Mouse (Mus musculus): ENCODE measurements around the gene Zfp330. TPM values are rescaled to one million over a fixed set of nuclear protein-coding genes. Genes with fewer than 3 reads are reported as not detected.

Zfp330 gene
- 18.6 and 20.2 TPM in 2 replicates for polyA plus RNA-seq (2015; fragmentation: Nextera tagmentation; extraction: Ambion mirVana)

DNA sequence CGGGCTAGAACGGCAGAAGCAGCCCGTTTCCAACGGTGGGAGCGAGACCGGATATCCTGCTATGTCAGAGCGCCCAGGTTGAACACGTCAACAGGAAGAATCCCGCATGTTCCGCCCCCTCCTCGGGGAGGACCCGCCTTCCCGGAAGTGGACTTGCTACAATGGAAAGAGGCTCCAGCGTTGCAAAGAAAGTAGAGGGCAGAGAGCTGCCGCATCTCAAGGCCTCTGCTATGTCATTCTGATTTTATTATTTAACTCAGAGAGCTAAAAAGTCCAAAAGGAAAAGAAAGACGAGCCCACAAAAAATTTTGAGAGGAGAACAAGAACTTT, at the start of gene Zfp330:
Zfp330 (minus strand) TSS at position 68 of the 330 bp plus-strand sequence.
- Histone ChIP-seq H3K9me3 (ENCODE audit: low read length) (no peaks in the 10 kb centered on the region), H3K4me1 (ENCODE audit: insufficient read depth) (peaks cover 10% of the 10 kb centered on the region), H3K4me2 (ENCODE audit: low read depth, low read length) (peak within 1 kb of the TSS; percentile 84), H3K27ac (ENCODE audit: low read depth) (peak within 1 kb of the TSS; percentile 91), H3K4me3 (ENCODE audit: low read depth, low read length) (peak within 1 kb of the TSS; percentile 92), H3K9ac (replicated peaks) (peak within 1 kb of the TSS; percentile 95), H3K27me3 (ENCODE audit: insufficient read depth, low read length) (no peaks in the 10 kb centered on the region), H3K36me3 (replicated peaks; ENCODE audit: insufficient read depth, low read length) (peaks cover 25% of the 10 kb centered on the region)
- DNase-seq (peak; percentile 92), ATAC-seq (peak; percentile 99)
- TF ChIP-seq EP300 (IDR thresholded peaks at IDR 0.05; ENCODE audit: low read depth) (no peak), CTCF (IDR thresholded peaks at IDR 0.05; ENCODE audit: low read depth) (no peak)
- under 1% methylated on average over 16 of the region's 16 CpGs for WGBS (ENCODE audit: insufficient replicate concordance)

DNA sequence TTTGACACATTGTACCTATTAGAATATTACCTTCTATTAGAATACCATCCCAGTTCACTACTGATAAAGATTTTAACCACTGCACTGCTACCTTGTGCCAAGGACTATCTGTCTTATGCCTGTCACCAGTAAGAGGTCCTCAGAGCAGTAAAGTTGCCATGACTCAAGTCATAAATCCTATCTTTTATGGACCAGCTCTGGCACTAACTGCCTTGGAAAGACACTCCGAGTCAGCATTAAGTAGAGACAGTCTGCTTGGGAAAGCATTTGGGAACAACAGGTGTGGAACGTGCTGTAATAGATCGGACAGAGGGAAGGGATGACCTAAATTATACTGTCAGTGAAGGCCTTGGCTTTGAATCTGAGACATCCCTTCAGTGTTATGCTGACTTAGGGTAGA, 4.0 kb upstream of the Zfp330 start:
- H3K36me3 ChIP-seq (replicated peaks; ENCODE audit: insufficient read depth, low read length): no peaks in the 10 kb centered on the region
- no peaks in the 10 kb centered on the region for H3K9me3 ChIP-seq (ENCODE audit: low read length)
- ATAC-seq (no peak), DNase-seq (no peak)
- H3K27me3 ChIP-seq (ENCODE audit: insufficient read depth, low read length): no peaks in the 10 kb centered on the region
- H3K27ac ChIP-seq (ENCODE audit: low read depth): no peak overlapping the region
- peaks cover 7% of the 10 kb centered on the region for H3K4me1 ChIP-seq (ENCODE audit: insufficient read depth)
- H3K4me2 ChIP-seq (ENCODE audit: low read depth, low read length): no peak overlapping the region
- WGBS (ENCODE audit: insufficient replicate concordance): 75% methylated on average over 3 of the region's 3 CpGs
- no peak overlapping the region for H3K9ac ChIP-seq (replicated peaks)
- H3K4me3 ChIP-seq (ENCODE audit: low read depth, low read length): no peak overlapping the region
- TF ChIP-seq CTCF (IDR thresholded peaks at IDR 0.05; ENCODE audit: low read depth) (no peak), EP300 (IDR thresholded peaks at IDR 0.05; ENCODE audit: low read depth) (no peak)

DNA sequence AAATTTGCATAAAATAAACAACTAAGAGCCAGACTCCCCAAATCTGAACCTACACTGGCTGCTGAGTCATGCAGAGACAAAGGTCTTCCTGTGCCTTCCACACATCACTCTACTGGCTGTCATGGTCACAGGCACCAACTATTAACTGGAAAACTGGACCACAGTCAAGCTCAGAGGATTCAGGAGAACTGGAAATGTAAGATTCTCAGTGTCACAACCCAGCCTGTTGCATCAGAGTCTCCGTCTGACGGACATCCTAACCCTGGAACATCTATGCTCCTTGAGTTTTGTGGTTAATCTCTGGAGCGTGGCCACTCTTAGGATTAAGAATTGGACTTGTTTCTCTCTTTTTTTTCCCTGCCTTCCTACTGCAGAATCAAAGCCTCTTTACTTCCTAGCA, 3.4 kb upstream of the Zfp330 start:
- Histone ChIP-seq H3K9ac (replicated peaks) (no peak overlapping the region), H3K4me1 (ENCODE audit: insufficient read depth) (peaks cover 10% of the 10 kb centered on the region), H3K27ac (ENCODE audit: low read depth) (no peak overlapping the region), H3K4me2 (ENCODE audit: low read depth, low read length) (no peak overlapping the region), H3K4me3 (ENCODE audit: low read depth, low read length) (no peak overlapping the region), H3K27me3 (ENCODE audit: insufficient read depth, low read length) (no peaks in the 10 kb centered on the region), H3K9me3 (ENCODE audit: low read length) (no peaks in the 10 kb centered on the region), H3K36me3 (replicated peaks; ENCODE audit: insufficient read depth, low read length) (no peaks in the 10 kb centered on the region)
- DNase-seq (no peak), ATAC-seq (no peak)
- WGBS (ENCODE audit: insufficient replicate concordance): 74% methylated on average over 3 of the region's 3 CpGs
- TF ChIP-seq CTCF (IDR thresholded peaks at IDR 0.05; ENCODE audit: low read depth) (no peak), EP300 (IDR thresholded peaks at IDR 0.05; ENCODE audit: low read depth) (no peak)

DNA sequence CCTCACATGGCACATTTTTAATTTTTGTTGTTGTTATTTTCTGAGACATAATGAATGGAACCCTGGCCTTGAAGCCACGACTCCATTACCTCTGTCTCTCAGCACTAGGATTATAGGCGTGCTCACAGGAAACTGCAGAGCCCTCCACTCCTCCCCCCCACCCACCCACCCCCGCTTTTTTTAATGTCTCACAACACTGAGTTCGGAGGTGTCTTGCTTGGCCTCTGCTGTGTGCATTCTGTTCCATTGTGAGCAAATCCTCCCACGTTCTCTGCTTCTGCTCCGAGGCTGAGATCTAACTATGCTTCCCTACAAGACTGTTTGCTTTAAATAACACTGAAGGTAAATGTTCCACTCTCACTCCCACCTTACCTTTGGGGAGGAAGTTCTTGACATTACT, 522 bp upstream of the Zfp330 start:
- peaks cover 10% of the 10 kb centered on the region for H3K4me1 ChIP-seq (ENCODE audit: insufficient read depth)
- H3K9me3 ChIP-seq (ENCODE audit: low read length): no peaks in the 10 kb centered on the region
- H3K36me3 ChIP-seq (replicated peaks; ENCODE audit: insufficient read depth, low read length): peaks cover 23% of the 10 kb centered on the region
- peak overlapping the region; percentile 91 for H3K27ac ChIP-seq (ENCODE audit: low read depth)
- 42% methylated on average over 6 of the region's 6 CpGs for WGBS (ENCODE audit: insufficient replicate concordance)
- ATAC-seq (peak; percentile 25; the same call in 1 of the 2 replicates), DNase-seq (no peak)
- peak overlapping the region; percentile 92 for H3K4me3 ChIP-seq (ENCODE audit: low read depth, low read length)
- no peaks in the 10 kb centered on the region for H3K27me3 ChIP-seq (ENCODE audit: insufficient read depth, low read length)
- H3K4me2 ChIP-seq (ENCODE audit: low read depth, low read length): peak overlapping the region; percentile 84
- no peak for TF ChIP-seq CTCF (IDR thresholded peaks at IDR 0.05; ENCODE audit: low read depth)
- TF ChIP-seq EP300 (IDR thresholded peaks at IDR 0.05; ENCODE audit: low read depth): no peak
- H3K9ac ChIP-seq (replicated peaks): peak overlapping the region; percentile 95

DNA sequence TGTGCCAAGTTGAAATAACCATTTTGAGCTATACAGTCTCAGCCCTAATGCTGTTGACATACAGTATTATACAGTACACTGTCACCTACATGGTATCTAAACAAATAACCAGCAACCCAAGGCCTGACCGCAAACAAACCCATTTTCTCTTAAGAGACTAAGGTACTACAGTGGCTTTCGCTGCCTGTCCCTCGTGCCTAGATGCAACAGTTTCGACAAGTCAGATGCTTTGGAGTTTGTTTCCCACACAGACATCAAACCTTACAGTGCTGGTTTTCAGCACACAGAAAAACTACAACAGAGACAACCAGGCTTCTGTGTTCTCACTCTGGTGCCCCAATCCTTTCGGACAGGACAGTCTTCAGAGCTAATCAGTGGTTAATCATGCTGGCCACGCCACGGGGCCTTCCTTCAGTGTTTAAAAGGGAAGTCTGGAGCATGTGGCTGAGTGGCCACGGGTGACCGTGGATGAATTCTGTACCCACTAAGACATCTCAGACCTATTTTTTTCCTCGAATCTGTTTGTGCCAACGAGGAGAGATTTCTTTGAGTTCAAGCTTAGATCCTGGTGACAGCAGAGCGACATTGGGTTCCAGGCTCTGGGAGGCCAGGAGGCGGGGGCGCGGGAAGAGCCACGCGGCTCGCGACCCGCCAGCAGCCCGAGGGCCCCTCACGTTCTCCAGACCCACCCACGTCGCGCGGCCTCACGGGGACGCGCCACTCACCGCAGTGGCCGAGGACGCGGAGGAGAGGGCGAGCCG, 448 bp downstream of the Zfp330 start:
- ATAC-seq (peak; percentile 59), DNase-seq (no peak)
- 2% methylated on average over 35 of the region's 35 CpGs for WGBS (ENCODE audit: insufficient replicate concordance)

DNA sequence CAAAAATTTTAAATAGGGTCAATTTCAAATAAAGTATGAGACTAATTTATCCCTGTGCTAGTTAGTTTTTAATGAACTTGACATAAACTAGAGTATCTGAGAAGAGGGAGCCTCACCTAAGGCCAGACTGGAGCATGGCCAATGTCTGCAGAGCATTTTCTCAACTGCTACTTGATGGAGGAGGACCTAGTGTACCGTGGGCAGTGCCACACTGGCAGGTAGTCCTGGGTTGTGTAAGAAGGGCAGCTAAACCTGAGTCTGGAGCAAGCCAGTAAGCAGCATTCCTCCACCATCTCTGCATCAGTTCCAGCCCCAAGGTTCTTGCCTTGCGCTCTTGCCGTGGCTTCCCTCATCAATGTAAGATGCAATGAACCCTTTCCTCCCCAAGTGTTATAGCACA, 3.1 kb downstream of the Zfp330 start:
- Histone ChIP-seq H3K36me3 (replicated peaks; ENCODE audit: insufficient read depth, low read length) (peaks cover 46% of the 10 kb centered on the region), H3K9me3 (ENCODE audit: low read length) (no peaks in the 10 kb centered on the region), H3K4me3 (ENCODE audit: low read depth, low read length) (no peak overlapping the region), H3K4me1 (ENCODE audit: insufficient read depth) (peaks cover 10% of the 10 kb centered on the region), H3K4me2 (ENCODE audit: low read depth, low read length) (no peak overlapping the region), H3K9ac (replicated peaks) (no peak overlapping the region), H3K27ac (ENCODE audit: low read depth) (no peak overlapping the region), H3K27me3 (ENCODE audit: insufficient read depth, low read length) (no peaks in the 10 kb centered on the region)
- TF ChIP-seq CTCF (IDR thresholded peaks at IDR 0.05; ENCODE audit: low read depth) (no peak), EP300 (IDR thresholded peaks at IDR 0.05; ENCODE audit: low read depth) (no peak)
- ATAC-seq: no peak
- 88% methylated on average over 3 of the region's 3 CpGs for WGBS (ENCODE audit: insufficient replicate concordance)
- no peak for DNase-seq

More for the DNA sequence above, 448 bp downstream of the Zfp330 start:
- Histone ChIP-seq H3K27me3 (ENCODE audit: insufficient read depth, low read length) (no peaks in the 10 kb centered on the region), H3K9me3 (ENCODE audit: low read length) (no peaks in the 10 kb centered on the region), H3K4me3 (ENCODE audit: low read depth, low read length) (peak overlapping the region; percentile 92), H3K27ac (ENCODE audit: low read depth) (peak overlapping the region; percentile 91), H3K9ac (replicated peaks) (peak overlapping the region; percentile 95), H3K36me3 (replicated peaks; ENCODE audit: insufficient read depth, low read length) (peaks cover 29% of the 10 kb centered on the region), H3K4me1 (ENCODE audit: insufficient read depth) (peaks cover 10% of the 10 kb centered on the region), H3K4me2 (ENCODE audit: low read depth, low read length) (peak overlapping the region; percentile 84)
- TF ChIP-seq EP300 (IDR thresholded peaks at IDR 0.05; ENCODE audit: low read depth): no peak
- no peak for TF ChIP-seq CTCF (IDR thresholded peaks at IDR 0.05; ENCODE audit: low read depth)
